Mouse (Mus musculus) hindbrain, embryonic 12.5 days (tissue): ENCODE results near the gene Celf6. TPM values are rescaled to one million over a fixed set of nuclear protein-coding genes. Genes with fewer than 3 reads are reported as not detected.

Source experiments
- ATAC-seq: fragments of 200-750 bp; cut with Nextera tagmentation; 2 replicates; pipeline ENCODE4 v1.8.0; 2017; ENCODE audit warnings: moderate TSS enrichment; ENCODE audit not compliant: low FRiP score
- H3K27ac ChIP-seq: fragments of 300-500 bp; sonication (generic); 2 replicates; pipeline ENCODE4 v1.5.1; 2016; ENCODE audit warnings: mild to moderate bottlenecking
- H3K27me3 ChIP-seq: fragments of 300-500 bp; sonication (generic); 2 replicates; pipeline ENCODE4 v1.6.1; 2016; ENCODE audit warnings: mild to moderate bottlenecking
- H3K36me3 ChIP-seq: fragments of 300-500 bp; sonication (generic); 2 replicates; pipeline ENCODE4 v1.6.1; 2016; ENCODE audit warnings: mild to moderate bottlenecking
- H3K4me1 ChIP-seq: fragments of 300-500 bp; sonication (generic); 2 replicates; pipeline ENCODE4 v1.6.1; 2016
- H3K4me2 ChIP-seq: fragments of 300-500 bp; sonication (generic); replicated peaks from 2 replicates; pipeline ENCODE4 v1.6.1; 2016; ENCODE audit warnings: mild to moderate bottlenecking
- H3K4me3 ChIP-seq: fragments of 300-500 bp; sonication (generic); 2 replicates; pipeline ENCODE4 v1.5.1; 2016; ENCODE audit warnings: mild to moderate bottlenecking
- H3K9ac ChIP-seq: fragments of 300-500 bp; sonication (generic); 2 replicates; pipeline ENCODE4 v1.6.1; 2016; ENCODE audit warnings: mild to moderate bottlenecking, moderate library complexity
- H3K9me3 ChIP-seq: fragments of 300-500 bp; sonication (generic); replicated peaks from 2 replicates; pipeline ENCODE4 v1.6.1; 2016; ENCODE audit warnings: mild to moderate bottlenecking
- WGBS: fragments of 180-500 bp; shearing (Covaris S2); methylation state at CpG from one replicate; pipeline ENCODE4 v1.1.7; 2016; 5-methylcytosine and 5-hydroxymethylcytosine counted together
- polyA plus RNA-seq: library from polyadenylated mRNA; unstranded; fragments of >200 nt; fragmentation: Nextera tagmentation; extraction: Ambion mirVana; gene quantifications from 2 replicates; pipeline ENCODE4 v1.2.1, GENCODE M21; 2016

Gene Celf6
- polyA plus RNA-seq = 20.7 and 21.5 TPM in 2 replicates

GRCm38 (mm10) chr9:59577844-59578504 lies at the start of gene Celf6:
Gene Celf6, plus strand, starts transcription at chr9:59577917.
- WGBS = under 1% methylated on average over 60 of the region's 61 CpGs
- Histone ChIP-seq H3K4me1 (peaks cover 17% of the 10 kb centered on the region; the same call in 1 of the 2 replicates), H3K27me3 (peaks cover 22% of the 10 kb centered on the region), H3K27ac (peak within 1 kb of the TSS; percentile 67; the same call in 1 of the 2 replicates), H3K4me2 (peak within 1 kb of the TSS; percentile 70), H3K9ac (peak within 1 kb of the TSS; percentile 67), H3K4me3 (peak within 1 kb of the TSS; percentile 52), H3K36me3 (no peaks in the 10 kb centered on the region), H3K9me3 (no peaks in the 10 kb centered on the region)
- ATAC-seq = peak; percentile 98

DNA sequence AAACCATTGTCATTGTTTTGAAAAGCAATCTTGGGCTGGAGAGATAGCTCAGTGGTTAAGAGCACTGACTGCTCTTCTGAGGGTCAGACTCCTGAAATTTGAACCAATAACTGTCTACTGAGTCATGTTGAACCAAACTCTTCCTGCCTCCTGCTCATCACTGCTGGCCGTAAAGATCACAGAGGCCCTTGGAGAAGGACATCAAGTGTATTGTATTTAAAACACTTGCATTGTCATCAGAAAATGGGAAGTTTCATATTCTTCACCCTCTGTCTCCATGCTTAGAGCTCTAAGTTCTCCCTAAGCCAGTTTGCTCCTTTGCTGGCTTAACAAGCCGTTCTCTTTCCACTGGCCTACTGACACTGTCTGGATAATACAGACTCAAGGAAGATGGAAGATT lies 49.4 kb upstream of the Celf6 start:
- Histone ChIP-seq H3K4me1 (no peaks in the 10 kb centered on the region), H3K4me2 (no peak overlapping the region), H3K4me3 (no peak overlapping the region), H3K27ac (no peak overlapping the region), H3K27me3 (no peaks in the 10 kb centered on the region), H3K36me3 (no peaks in the 10 kb centered on the region), H3K9ac (no peak overlapping the region), H3K9me3 (no peaks in the 10 kb centered on the region)
- WGBS = 77% methylated on average over 2 of the region's 2 CpGs
- no peak for ATAC-seq

GRCm38 (mm10) chr9:59531645-59532044 lies 46.1 kb upstream of the Celf6 start:
- WGBS = 36% methylated on average over 5 of the region's 5 CpGs
- Histone ChIP-seq H3K4me3 (no peak overlapping the region), H3K27ac (no peak overlapping the region), H3K36me3 (no peaks in the 10 kb centered on the region), H3K9me3 (no peaks in the 10 kb centered on the region), H3K9ac (no peak overlapping the region), H3K4me2 (no peak overlapping the region), H3K4me1 (no peaks in the 10 kb centered on the region), H3K27me3 (no peaks in the 10 kb centered on the region)
- ATAC-seq = no peak

DNA sequence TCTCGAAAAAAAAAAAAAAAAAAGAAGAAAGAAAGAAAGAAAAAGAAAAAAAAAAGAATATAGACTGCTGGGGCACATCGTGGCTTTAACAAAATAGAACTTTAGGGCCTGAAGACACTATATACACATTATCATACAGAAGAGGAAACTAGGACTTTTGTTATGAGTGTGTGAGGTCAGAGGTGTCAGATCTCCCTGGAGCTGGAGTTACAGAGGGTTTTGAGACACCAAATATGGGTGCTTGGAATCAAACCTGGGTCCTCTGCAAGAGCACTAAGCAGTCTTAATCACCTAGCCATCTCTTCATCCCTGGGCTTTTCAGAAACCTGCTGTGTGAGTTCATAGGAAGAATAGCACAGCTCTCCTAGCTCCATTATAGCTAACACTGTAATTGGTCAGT lies 44.3 kb upstream of the Celf6 start:
- 86% methylated on average over 2 of the region's 2 CpGs for WGBS
- H3K4me1 ChIP-seq = no peaks in the 10 kb centered on the region
- no peak for ATAC-seq

DNA sequence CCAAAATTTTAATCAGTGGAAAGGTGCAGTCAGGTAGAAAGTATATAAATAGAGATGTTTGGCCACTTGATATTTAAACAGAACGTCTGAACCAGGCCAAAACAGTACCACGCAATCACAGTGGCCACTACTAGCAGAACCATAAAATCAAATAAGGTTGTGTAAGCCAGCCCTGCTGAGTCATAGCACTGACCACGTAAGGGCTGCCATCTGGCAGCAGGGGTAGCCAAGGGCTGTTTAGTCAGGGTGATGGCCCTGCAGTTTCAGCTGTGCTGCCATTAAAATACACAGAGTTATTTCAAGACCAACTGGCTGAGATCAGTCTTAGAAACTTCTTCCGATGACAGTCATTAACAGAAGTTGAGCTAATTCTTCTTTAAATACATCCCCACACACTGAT lies 43.8 kb upstream of the Celf6 start:
- Histone ChIP-seq H3K27me3 (no peaks in the 10 kb centered on the region), H3K9me3 (no peaks in the 10 kb centered on the region), H3K36me3 (no peaks in the 10 kb centered on the region), H3K9ac (no peak overlapping the region), H3K4me2 (no peak overlapping the region), H3K27ac (no peak overlapping the region), H3K4me3 (no peak overlapping the region), H3K4me1 (0 out of 2 replicates have a peak, but pooled peaks cover 1% of the 10 kb centered on the region)
- 81% methylated on average over 4 of the region's 4 CpGs for WGBS
- no peak for ATAC-seq

More for the DNA sequence above, 44.3 kb upstream of the Celf6 start:
- H3K4me2 ChIP-seq = no peak overlapping the region
- H3K4me3 ChIP-seq = no peak overlapping the region
- H3K9me3 ChIP-seq = no peaks in the 10 kb centered on the region
- no peak overlapping the region for H3K9ac ChIP-seq
- no peak overlapping the region for H3K27ac ChIP-seq
- H3K27me3 ChIP-seq = no peaks in the 10 kb centered on the region
- H3K36me3 ChIP-seq = no peaks in the 10 kb centered on the region

DNA sequence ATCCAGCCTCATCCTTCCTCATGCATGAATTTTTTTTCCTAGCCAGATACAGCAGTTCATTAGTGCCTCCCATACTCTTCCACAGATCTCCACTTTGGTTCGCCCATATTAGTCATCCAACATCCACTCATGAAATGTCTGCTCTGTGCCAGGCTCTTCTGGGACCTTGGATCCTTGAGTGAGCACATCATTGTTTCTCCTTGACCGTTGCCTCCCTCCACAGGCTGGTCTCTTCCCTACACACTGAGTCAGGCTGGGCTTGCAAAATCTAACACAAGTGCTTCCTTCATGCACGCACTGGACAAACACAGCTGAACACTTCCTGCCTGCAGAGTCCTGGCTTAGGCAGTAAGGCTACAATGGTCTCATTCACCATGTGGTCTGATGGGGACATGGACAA lies 40.1 kb upstream of the Celf6 start:
- H3K4me2 ChIP-seq = no peak overlapping the region
- 83% methylated on average over 3 of the region's 3 CpGs for WGBS
- no peaks in the 10 kb centered on the region for H3K27me3 ChIP-seq
- no peak for ATAC-seq
- no peak overlapping the region for H3K9ac ChIP-seq
- H3K36me3 ChIP-seq = no peaks in the 10 kb centered on the region
- H3K4me3 ChIP-seq = no peak overlapping the region
- no peak overlapping the region for H3K27ac ChIP-seq
- peaks cover 16% of the 10 kb centered on the region for H3K4me1 ChIP-seq
- no peaks in the 10 kb centered on the region for H3K9me3 ChIP-seq

DNA sequence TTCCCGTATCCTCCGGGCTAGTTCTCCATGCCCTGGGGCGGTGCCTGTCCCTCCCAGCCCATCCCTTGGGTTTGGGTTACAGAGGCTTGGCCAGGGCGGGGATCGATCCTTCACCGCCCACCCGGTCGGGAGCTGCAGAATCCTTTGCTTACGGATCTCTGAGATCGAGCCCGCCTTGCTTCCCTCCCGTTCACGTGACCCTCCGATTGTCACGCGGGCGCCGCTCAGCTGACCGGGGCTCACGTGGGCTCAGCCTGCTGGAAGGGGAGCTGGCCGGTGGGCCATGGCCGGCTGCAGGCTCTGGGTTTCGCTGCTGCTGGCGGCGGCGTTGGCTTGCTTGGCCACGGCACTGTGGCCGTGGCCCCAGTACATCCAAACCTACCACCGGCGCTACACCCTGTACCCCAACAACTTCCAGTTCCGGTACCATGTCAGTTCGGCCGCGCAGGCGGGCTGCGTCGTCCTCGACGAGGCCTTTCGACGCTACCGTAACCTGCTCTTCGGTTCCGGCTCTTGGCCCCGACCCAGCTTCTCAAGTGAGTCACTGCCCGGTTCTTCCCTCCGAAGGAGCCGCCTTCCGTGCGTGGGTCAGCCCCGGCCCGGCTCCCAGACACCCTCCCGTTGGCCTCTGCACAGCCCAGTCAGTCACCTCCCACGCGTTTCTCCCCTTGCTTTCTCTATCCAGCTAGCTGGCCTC lies 38.1 kb upstream of the Celf6 start, which contains the start of the genes Hexa and Tmem202:
Hexa (plus strand) TSS at position 100 of the 697 bp plus-strand sequence.
Tmem202 (minus strand) TSS at position 407 of the 697 bp plus-strand sequence.
- Histone ChIP-seq H3K4me3 (peak within 1 kb of the TSS; percentile 61), H3K4me2 (peak within 1 kb of the TSS; percentile 87), H3K9ac (peak within 1 kb of the TSS; percentile 73), H3K27me3 (no peaks in the 10 kb centered on the region), H3K36me3 (no peaks in the 10 kb centered on the region), H3K9me3 (no peaks in the 10 kb centered on the region), H3K4me1 (peaks cover 20% of the 10 kb centered on the region), H3K27ac (no peak within 1 kb of the TSS)
- peak; percentile 89 for ATAC-seq
- WGBS = 4% methylated on average over 55 of the region's 55 CpGs

DNA sequence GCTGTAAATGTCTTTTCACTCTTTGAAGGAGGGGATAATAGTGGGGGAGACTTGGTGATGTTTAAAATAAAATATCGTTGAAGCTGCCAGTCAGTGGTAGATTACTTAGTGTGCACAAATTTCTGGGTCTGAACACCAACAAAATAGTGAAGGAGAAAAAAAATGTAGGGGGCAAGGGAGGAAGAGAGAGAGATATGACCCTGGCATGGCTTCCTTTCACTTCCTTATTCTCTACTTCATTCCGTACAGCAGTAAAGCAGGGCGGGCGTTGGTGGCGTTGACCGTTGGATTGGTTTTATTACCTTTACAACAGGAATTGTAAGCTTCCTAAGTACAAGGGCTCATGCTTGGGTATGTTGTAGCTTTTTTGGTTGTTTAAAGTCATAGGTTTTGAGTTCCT lies 36.1 kb upstream of the Celf6 start:
- WGBS = 96% methylated on average over 6 of the region's 6 CpGs
- no peaks in the 10 kb centered on the region for H3K36me3 ChIP-seq
- peaks cover 20% of the 10 kb centered on the region for H3K4me1 ChIP-seq
- no peaks in the 10 kb centered on the region for H3K9me3 ChIP-seq
- H3K9ac ChIP-seq = no peak overlapping the region
- H3K4me3 ChIP-seq = no peak overlapping the region
- H3K27me3 ChIP-seq = no peaks in the 10 kb centered on the region
- H3K4me2 ChIP-seq = no peak overlapping the region
- no peak for ATAC-seq
- no peak overlapping the region for H3K27ac ChIP-seq

- ATAC-seq = no peak
- Histone ChIP-seq H3K4me1 (peaks cover 20% of the 10 kb centered on the region), H3K36me3 (no peaks in the 10 kb centered on the region), H3K27me3 (no peaks in the 10 kb centered on the region), H3K9me3 (no peaks in the 10 kb centered on the region), H3K4me2 (no peak overlapping the region), H3K27ac (no peak overlapping the region), H3K9ac (no peak overlapping the region), H3K4me3 (no peak overlapping the region)
These were observed 34.9 kb upstream of the Celf6 start for GRCm38 (mm10) chr9:59542766-59543324.

- no peak overlapping the region for H3K9ac ChIP-seq
- peaks cover 16% of the 10 kb centered on the region for H3K4me1 ChIP-seq
- no peaks in the 10 kb centered on the region for H3K9me3 ChIP-seq
- WGBS = 90% methylated on average over 5 of the region's 5 CpGs
- H3K27me3 ChIP-seq = no peaks in the 10 kb centered on the region
- H3K27ac ChIP-seq = no peak overlapping the region
- ATAC-seq = no peak
- H3K36me3 ChIP-seq = no peaks in the 10 kb centered on the region
- no peak overlapping the region for H3K4me2 ChIP-seq
- no peak overlapping the region for H3K4me3 ChIP-seq
These were observed 33.0 kb upstream of the Celf6 start for GRCm38 (mm10) chr9:59544739-59545138.

DNA sequence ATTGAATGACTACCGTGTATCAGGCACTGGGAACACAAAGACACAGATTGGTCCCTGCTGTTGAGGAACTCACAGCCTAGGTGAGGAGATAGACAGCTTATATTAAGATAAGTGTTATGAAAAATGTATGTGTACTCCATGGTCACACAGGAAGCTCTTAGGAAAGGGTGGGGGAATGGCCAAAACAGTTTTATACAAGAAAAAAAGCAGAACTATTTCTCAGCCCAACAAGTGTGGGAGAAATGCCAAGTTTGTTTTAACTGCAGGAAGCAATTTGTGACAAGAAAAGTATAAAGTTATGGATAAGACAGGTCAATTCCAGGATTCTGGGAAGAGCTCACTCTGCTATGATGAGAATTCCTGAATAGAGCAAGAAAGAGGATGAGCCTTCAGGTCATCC lies 29.8 kb upstream of the Celf6 start:
- no peaks in the 10 kb centered on the region for H3K27me3 ChIP-seq
- ATAC-seq = no peak
- WGBS = 95% methylated on average over 1 of the region's 1 CpGs
- no peak overlapping the region for H3K9ac ChIP-seq
- H3K27ac ChIP-seq = no peak overlapping the region
- H3K4me2 ChIP-seq = no peak overlapping the region
- H3K4me3 ChIP-seq = no peak overlapping the region
- no peaks in the 10 kb centered on the region for H3K9me3 ChIP-seq
- 0 out of 2 replicates have a peak, but pooled peaks cover 6% of the 10 kb centered on the region for H3K36me3 ChIP-seq
- H3K4me1 ChIP-seq = 0 out of 2 replicates have a peak, but pooled peaks cover 2% of the 10 kb centered on the region

GRCm38 (mm10) chr9:59548961-59549487 lies 28.7 kb upstream of the Celf6 start:
- H3K9ac ChIP-seq = no peak overlapping the region
- no peak for ATAC-seq
- 76% methylated on average over 2 of the region's 2 CpGs for WGBS
- no peak overlapping the region for H3K4me2 ChIP-seq
- H3K36me3 ChIP-seq = peaks cover 7% of the 10 kb centered on the region; the same call in 1 of the 2 replicates
- no peaks in the 10 kb centered on the region for H3K4me1 ChIP-seq
- no peak overlapping the region for H3K4me3 ChIP-seq
- no peak overlapping the region for H3K27ac ChIP-seq
- H3K27me3 ChIP-seq = no peaks in the 10 kb centered on the region
- H3K9me3 ChIP-seq = no peaks in the 10 kb centered on the region
